Mouse (Mus musculus) erythroid progenitor cell, adult 5-6 weeks (primary cell): ENCODE measurements around the gene Aatk. TPM values are rescaled to one million over a fixed set of nuclear protein-coding genes. Genes with fewer than 3 reads are reported as not detected.

ENCODE experiments used
- ATAC-seq: replicated peaks from 2 replicates; pipeline ENCODE4 v1.8.0; 2016; ENCODE audit warnings: moderate number of reproducible peaks, mild to moderate bottlenecking, moderate TSS enrichment, inconsistent platforms; ENCODE audit not compliant: poor library complexity, low FRiP score, severe bottlenecking
- total RNA-seq, 2 experiments: library from RNA; stranded (forward) in 1 of 2; stranded (reverse) in 1 of 2; fragments of 150-400 nt in 1 of 2; fragments of 186-747, 209-891 nt in 1 of 2; gene quantifications; 2 replicates each; pipeline versions ENCODE4 v1.2.3 to v1.2.4; 2015 to 2017; ENCODE audit warnings: low replicate concordance in 2 of 2

Gene Aatk
- total RNA-seq, 2 experiments from 2014 or later = 0.53 to 0.84 TPM

DNA sequence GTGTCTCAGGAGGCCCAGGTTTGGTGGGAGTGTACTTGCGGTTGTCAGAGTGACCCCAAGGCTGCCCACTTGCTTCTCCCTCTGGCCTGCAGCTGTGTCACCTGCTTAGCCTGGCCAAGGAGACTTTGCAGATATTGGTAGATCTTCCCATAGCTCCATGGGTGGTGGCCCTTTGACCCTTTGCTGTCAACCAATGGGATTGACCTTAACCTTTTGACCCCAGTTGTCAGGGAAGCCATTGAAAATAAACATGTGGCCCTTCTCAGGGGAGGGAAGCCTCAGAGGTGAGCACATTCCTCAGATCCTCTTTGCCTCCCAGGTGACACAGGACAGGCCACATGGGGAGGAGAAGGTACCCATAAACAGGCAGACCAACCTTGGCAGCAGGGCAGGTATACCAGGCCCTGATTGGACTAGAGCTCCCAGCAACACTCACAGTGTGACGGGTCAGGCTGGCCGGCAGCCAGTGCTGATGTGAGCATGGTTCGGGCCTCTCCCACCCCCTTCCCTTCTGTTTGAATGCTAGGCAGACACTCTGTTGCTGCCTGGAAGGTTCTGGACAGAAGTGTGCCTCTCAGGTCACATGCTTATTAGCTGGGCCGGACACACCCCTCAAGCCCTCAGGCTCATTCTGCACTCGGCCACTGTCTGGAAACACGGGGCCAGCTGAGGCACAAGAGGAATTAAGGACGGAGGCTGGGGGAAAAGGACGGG, 17.4 kb downstream of the Aatk start:
- no peak for ATAC-seq

DNA sequence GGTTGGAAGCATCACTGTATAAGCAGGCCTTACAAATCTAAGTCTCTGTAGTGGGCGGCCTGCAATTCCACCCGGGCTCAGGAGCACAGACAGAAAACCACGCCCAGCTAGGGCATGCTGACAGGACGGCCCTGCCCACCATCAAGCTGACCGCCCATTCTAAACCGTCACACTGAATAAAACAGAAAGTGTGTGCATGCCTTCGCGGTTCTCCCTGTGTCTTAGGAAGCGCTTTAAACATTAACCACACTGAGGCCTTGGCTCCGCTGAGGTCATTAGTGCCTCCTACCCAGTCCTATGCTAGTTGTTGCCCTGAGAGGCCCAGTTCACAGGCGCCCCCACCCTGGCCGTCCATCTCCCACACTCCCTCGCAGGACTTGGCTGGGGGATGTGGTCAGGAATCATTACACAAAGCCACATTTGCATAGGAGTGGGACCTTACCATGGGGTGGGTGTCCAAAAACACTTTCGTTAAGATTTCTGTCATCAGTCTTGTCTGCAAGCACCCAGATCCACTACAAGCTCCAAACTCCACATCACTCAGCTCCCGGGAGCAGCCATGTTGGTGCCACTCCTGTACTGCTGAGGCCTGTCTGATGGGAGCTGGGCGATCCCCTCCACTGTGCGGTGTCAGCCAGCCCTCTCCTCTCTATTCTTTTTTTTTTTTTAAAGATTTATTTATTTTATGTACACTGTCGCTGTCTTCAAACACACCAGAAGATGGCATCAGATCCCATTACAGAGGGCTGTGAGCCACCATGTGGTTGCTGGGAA, 18.5 kb downstream of the Aatk start:
- ATAC-seq = no peak

DNA sequence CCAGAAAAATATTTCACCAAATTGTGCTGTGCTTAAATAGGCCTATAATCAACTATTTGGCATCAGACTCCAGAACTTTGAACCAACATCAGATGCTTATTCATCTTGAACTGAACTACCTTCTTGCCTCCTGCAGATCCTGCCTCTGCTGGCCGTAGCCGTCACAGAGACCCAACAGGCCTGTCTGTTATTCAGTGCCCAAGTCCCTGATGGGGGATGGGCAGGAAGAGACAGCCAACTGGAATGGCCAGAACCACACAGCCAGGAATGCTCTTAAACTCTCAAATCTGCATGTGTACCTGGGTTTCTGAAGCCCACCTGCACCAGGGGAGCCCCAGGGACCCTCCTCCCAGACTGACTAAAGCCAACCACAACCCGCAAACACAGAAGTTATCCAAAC, 20.0 kb downstream of the Aatk start:
- ATAC-seq = no peak

DNA sequence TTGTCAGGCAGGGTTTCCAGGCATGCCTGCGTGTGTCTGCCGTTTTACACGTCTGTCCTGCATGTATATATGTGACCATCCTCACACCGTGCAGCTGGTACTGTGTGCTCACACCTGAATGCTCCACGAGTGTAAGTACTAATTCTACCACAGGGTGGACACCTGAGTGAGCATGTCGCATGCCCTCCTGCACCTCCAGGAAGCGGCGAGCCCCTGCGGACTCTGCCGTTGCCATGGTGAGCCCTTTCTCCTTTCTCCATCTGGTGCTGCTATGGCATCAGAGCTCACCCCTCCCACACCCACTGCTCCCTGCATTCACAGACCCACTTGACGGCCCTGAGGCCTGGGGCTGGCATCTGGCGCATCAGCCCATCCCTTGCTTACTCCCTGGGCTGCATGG, 24.1 kb downstream of the Aatk start:
- ATAC-seq = no peak

DNA sequence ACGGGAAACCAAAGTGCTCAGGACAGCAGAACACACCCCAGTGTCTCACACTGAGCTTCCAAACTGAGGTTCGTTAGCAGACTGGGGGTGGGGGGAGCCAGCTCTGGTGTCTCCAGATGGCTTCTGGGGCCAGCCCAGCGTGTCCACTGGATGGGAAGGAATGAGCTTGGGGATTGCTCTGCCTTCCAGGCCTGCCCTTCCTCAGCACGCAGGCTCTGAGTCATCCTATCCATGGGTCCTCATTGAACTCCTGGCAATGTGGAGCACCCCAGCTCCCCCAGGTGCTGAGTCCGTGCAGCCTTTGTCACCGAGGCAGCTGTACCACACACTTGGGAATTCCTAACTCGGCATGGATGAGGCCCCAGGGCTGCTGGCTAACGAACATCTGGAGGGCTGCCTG, 24.8 kb downstream of the Aatk start:
- no peak for ATAC-seq

DNA sequence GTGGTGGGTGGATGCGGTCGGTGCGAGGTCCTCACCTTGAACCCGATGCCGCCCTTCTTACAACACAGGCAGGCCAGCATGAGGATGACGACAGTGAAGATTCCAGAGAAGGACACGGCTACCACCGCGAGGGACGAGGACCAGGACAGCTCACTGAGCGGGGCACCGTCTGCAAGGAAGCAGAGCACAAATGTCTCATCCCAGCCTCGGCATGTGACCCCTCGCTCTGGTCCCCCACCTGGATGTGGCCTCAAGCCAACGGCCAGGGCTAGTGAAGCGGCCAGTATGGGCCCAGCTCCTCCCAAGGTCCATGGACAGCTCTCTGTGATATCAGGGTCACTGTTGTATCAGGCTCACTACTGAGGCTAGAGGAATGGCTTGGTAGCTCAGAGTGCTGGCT, 25.6 kb downstream of the Aatk start:
- ATAC-seq = no peak

DNA sequence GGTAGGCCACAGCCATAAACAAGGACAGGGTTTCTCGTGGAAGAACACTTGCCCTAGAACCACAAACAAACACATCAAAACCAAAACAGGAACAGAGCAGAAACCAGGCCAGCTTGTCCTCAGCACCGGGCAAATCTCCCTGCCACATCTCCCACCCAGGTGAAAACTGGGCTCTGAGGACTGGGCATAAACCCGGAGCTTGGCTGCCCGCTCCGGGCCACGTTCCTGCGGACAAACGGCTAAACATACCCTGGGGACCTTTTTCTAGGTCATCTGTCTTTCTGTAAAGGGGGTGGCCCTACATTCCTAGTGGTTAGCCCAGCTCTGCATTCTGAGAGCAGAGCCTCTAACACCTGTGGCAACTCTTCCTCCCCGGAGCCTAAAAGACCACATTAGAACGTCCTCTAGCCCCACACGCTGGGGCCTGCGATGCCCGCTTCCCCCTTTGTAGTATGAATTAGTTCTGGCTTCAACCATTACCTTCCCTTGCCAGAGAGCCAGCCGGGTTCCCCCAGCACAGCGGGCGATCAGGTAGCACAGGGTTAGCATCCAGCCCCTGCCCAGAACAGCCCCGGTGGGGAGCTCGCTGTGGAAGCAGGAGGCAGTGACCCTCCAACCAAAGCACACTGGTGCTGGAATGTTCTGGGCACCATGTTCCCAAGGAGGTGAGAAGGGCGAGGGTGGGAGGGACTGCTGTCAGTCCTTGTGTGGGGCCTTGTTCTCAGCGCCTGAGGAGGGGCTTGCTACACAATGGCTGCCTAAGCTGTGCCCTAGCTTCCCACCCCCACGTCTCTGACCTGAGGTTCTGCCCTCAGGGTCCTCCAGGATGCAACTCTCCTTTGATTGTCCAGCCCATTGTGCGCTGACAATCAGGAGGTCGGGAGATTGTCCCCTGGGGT, 27.2 kb downstream of the Aatk start:
- ATAC-seq = no peak

DNA sequence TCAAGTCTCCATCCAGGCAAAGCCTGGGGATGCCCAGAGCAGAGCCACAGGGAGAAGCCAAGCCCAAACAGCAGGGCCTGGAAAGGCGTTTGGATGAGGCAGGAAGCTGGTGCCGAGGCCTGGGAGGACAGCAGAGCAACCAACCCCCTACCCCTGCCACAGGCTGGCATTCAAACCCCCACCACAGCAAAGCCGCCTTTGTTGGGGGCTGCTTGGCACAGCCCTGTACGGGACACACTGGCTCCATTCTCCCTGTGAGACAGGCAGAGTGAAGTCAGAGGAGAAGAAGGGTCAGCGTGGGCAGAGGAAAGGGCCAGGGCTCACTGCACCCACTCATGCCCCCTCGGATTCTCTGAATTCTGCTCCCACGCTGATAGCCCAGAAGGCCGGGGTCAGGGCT, 30.0 kb downstream of the Aatk start:
- ATAC-seq = no peak

DNA sequence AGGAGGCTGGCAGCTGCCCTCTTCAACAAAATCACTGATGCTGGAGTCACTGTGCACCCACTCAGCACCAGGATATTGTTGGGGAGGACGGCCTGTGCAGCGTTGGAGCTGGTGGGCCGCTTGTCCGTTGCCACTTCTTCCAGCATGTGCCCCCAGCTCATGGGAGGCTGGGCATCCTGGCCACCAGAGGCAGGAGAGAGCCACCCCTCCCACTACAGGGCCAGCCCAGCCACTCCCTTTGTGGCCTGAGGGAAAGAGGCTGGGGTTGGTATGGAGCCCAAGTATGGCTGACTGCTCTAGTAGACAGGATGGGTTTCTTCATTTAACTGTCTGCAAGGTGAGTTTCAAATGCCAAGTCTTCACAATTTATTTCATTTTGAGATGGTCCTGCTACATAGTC, 32.2 kb downstream of the Aatk start:
- ATAC-seq = no peak

DNA sequence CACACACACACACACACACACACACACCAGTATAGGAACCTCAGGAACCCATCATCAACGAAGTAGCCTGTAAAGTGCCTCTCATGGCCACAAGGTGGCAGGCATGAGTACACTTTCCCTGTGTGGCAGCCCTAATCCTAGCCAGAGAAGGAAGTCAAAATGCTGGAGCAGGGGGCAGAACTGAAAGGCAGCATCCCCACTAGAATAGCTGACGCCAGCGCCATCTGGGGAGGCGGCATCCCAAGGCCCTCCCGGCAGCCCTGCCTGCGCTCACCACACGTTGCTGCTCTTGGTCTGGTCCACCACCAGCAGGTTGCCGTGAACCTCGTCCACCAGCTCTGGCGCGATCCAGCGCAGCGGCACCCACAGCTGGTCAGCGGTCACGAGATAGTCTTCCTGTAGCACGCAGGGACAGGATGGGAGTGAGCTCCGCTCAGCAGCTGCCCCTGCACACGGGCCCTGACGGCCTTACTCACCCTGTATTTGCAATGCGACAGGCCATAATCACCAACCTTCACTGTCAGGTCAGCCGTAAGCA, 33.7 kb downstream of the Aatk start:
- ATAC-seq = peak; percentile 49

DNA sequence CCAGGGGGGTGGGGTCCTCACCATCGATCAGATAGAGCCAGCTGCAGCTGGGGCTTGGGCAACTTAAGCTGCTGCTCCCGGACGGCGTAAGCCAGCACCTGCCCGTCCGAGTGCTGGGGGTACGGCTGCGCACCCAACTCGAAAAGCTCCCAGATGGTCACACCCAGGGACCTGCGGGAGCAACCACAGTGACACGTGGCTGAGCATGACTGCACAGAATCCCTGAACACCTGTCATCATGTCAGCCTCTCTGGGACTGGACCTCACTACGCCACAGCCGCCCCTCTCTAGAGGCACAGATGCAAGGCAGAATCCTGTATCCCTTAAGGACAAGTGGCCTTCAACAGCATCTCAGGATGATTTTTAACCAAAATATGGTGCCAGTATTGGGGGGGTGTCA, 34.3 kb downstream of the Aatk start:
- ATAC-seq = no peak

DNA sequence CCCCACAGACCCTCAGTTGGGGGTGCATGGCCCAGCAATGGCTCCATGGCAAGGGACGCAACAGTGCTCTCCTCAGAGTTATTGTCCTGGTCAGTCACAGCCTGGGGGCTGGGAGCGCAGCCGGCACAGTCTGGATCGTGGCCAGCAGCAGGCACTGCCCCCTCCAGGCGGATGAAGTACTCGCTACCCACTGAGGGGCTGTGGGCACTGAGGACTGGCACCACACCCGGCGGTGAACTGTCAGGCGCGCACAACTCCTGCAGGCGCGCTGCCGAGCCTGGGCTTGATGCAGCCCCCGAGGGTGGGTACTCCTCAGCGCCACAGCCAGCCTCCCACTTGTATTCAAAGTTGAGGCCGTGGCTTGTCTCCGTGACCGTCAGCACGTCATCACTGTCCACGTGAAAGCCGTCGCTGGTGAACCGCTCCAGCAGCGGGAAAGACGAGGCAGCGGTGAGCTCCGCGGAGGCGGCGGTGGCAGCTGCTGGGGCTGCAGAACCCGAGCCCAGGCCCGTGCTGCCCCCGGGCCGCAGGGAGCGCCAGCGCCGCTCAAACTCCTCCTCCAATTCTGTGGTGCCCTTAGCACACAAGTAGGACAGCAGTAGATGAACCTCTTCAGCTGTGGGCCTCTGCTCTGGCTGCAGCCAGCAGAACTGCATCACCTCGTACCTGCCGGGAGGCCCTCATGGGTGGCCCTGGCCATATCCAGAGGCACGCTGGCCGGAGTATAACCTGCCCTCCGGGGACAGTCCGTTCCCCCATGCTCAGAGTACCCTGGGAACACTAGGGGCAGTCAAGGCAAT, 35.0 kb downstream of the Aatk start:
- ATAC-seq = no peak

DNA sequence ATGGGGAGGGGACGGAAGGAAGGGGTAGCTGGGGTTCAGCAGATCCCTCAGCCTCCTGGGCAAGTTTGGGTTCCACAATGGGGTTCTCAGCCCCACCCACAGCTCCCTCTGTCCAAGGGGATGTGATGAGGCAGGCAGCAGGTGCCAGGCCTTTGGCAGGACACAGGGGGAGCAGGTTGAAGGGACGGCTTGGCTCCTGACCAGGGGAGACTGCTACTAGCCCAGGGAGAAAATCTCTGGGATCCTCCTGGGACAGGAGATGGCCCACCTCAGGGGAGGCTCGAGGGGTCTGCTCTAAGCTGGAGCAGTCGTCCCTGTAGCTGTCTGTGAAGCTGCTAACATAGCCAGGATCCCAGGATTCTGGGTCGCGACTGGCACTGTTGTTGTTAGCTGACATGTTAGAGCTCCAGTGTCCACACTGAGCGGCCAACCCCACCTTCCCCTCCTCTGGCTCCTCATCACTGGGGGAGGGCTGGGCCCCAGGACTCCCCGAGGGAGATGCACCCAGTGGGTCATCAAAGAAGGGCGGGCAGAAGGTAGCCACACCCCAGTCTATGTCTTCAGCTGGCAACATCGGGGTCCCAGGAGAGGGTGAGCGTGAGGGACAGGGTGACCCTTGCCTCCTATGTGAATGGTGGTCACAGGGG, 35.7 kb downstream of the Aatk start:
- ATAC-seq = no peak

DNA sequence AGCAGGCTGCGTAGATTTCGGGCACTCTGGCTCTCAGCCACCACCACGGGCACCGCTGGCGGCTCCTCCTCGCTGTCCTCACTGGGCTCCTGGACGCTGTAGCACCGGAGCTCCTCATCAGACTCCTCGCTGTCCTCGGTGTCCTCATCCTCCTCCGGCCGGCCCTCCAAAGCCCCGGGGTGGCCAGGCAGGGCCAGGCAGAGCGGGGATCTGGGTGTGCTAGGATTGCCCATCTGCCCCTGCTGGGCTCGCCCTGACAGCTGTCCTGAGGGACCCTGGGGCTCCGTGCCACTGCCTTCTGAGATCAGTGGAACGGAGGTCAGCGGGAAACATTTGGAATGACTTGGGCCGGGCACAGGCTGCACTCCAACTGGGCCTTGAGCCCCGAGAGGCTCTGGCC, 37.0 kb downstream of the Aatk start:
- ATAC-seq = no peak

DNA sequence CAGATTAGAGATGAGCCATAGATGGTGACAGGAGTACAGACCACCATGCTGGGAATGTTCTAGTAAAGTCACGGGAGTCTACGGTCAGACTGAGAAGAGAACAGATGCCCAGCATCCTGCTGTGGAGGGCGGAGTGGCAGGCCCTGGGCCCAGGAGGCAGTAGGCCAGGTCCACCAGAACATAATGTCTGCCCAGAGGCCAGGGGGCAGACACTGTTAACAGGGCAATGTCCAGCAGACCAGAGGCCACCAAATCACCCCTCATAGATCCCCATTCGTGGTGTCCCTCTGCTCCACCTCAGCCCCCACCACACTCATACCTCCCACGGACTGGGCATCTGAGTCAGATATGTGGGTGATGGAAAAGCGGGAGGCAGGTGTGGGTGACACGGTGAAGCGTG, 38.0 kb downstream of the Aatk start:
- ATAC-seq = no peak

DNA sequence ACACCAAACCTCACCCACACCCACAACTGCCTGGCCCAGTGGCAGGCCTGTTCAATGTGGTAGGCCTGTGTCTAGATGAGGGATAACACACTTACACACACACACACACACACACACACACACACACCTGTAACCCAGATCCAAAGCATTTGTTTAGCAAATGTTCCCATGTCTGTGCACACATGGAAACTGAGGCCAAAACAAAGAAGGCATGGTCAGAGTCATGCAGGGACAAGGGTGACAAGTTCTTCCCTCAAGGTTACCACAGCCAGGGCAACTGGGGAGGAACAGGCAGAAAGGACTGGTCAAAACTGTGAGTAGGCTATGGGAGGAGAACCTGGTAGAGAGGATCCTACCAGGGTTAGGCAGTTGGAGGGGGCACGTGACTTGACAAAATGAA, 38.5 kb downstream of the Aatk start:
- no peak for ATAC-seq

DNA sequence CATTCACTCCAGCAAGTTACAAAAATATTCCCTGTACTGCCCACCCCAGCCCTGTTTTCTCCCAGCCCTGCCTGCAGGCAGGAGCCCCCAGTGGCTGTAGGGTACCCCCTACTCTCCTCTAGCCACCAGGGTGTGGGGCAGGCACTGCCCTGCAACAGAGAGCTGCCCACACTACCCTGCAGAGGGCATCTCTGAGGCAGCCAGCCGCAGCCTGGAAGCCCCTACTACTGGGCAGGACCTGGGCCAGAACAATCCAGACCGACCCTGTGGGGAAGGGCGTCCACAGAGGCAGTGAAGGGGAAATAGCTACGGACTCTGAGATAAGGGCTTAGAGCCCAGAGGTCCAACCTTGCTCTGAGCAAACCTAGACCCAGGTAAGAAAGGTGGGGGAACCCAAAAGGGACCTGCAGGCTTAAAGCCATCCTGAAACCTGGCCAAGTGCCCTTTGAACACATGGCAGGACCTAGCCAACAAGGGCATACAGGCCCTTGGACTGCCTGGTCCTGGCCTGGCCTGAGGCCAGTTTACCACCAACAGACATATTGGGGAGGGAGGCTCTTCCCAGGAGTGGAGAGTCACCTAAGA, 39.4 kb downstream of the Aatk start:
- ATAC-seq = no peak

DNA sequence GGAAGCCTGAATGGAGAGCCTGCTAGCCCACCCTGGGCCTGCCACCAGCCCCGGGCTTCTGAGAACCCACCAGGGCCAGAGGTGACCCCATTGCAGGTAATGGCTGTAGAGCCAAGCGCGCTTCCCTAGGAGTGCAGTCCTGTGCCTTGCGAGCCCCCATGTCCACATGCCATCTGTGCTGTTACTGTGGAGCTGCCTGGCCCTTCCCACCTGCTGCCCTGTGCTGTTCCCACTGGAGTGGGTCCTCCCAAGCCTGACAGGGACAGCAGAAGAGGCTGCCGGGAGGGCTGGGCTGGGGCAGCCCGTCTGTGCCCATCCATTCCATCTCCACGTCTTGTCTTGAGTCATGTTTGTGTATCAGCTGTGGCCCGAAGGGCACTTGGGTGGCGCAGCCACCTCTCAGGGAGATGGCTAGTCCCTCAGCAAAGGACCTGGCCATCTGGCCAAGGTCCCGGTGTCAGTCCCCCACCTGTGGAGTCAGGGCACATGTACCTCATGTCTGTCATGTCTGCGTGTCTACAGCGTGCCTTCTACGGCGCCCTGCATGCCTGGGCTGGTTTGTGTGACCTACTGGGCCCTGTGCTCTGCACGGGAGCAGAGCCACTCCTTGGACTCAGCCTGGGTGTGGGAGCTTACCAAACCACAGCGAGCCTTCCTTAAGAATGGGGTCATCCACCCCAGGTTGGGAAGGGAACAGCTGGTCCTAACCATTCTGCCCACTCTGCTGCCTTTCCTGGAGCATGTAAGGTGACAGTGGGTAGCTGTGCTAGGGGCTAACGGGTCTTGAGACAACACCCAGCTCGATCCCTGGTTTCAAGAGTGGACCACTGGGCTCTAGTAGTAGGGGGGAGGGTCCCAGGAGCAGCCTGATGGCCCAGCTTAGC, 41.3 kb downstream of the Aatk start:
- no peak for ATAC-seq
